Mouse (Mus musculus) 416B (cell line): ENCODE data around the gene Smad1.

Experiments
- DNase-seq: peaks from one replicate; pipeline ENCODE4 v3.0.0; 2011; ENCODE audit warnings: low read depth

Gene Smad1

GRCm38 (mm10) chr8:79297763-79298162 is 101.6 kb downstream of the Smad1 start:
- DNase-seq: peak; percentile 67

- DNase-seq: peak; percentile 34
Measured at GRCm38 (mm10) chr8:79295276-79296105, 103.8 kb downstream of the Smad1 start.

- DNase-seq: peak; percentile 96
Measured at GRCm38 (mm10) chr8:79294610-79295275, 104.6 kb downstream of the Smad1 start, which contains the start of gene Mmaa. Gene Mmaa, minus strand, starts transcription at chr8:79294937.

- DNase-seq: peak; percentile 28
Measured at GRCm38 (mm10) chr8:79293841-79294240, 105.5 kb downstream of the Smad1 start.

GRCm38 (mm10) chr8:79292712-79293264 is 106.5 kb downstream of the Smad1 start:
- no peak for DNase-seq

GRCm38 (mm10) chr8:79289592-79289991 is 109.7 kb downstream of the Smad1 start:
- no peak for DNase-seq

GRCm38 (mm10) chr8:79288681-79289080 is 110.6 kb downstream of the Smad1 start:
- no peak for DNase-seq
